Mouse (Mus musculus) forebrain, embryonic 16.5 days (tissue): Measurements from ENCODE around the gene Spag16. TPM values are rescaled to one million over a fixed set of nuclear protein-coding genes. Genes with fewer than 3 reads are reported as not detected.
A peak's percentile ranks its signal among the peaks of the same experiment; 100 is the strongest.

Experiments used
- ATAC-seq: fragments of 200-750 bp; cut with Nextera tagmentation; 2 replicates; pipeline ENCODE4 v1.8.0; 2017; ENCODE audit warnings: mild to moderate bottlenecking, moderate library complexity
- H3K27ac ChIP-seq: fragments of 300-500 bp; sonication (generic); 2 replicates; pipeline ENCODE4 v1.5.1; 2014; ENCODE audit warnings: low read length, control low read depth
- H3K27me3 ChIP-seq: fragments of 300-500 bp; sonication (generic); replicated peaks from 2 replicates; pipeline ENCODE4 v1.6.1; 2014; ENCODE audit warnings: low read length; ENCODE audit not compliant: control insufficient read depth, insufficient read depth
- H3K36me3 ChIP-seq: fragments of 300-500 bp; sonication (generic); 2 replicates; pipeline ENCODE4 v1.6.1; 2014; ENCODE audit not compliant: control insufficient read depth, insufficient read depth
- H3K4me1 ChIP-seq: fragments of 300-500 bp; sonication (generic); replicated peaks from 2 replicates; pipeline ENCODE4 v1.6.1; 2014; ENCODE audit warnings: low read length; ENCODE audit not compliant: control insufficient read depth, insufficient read depth
- H3K4me2 ChIP-seq: fragments of 300-500 bp; sonication (generic); 2 replicates; pipeline ENCODE4 v1.6.1; 2014; ENCODE audit warnings: mild to moderate bottlenecking, low read length, control low read depth
- H3K4me3 ChIP-seq: fragments of 300-500 bp; sonication (generic); replicated peaks from 2 replicates; pipeline ENCODE4 v1.5.1; 2014; ENCODE audit warnings: mild to moderate bottlenecking, low read length, control low read depth
- H3K9ac ChIP-seq: fragments of 300-500 bp; sonication (generic); replicated peaks from 2 replicates; pipeline ENCODE4 v1.6.1; 2014; ENCODE audit warnings: low read depth, low read length, control low read depth
- H3K9me3 ChIP-seq: fragments of 300-500 bp; sonication (generic); 2 replicates; pipeline ENCODE4 v1.6.1; 2016; ENCODE audit warnings: low read length; ENCODE audit not compliant: control insufficient read depth
- whole genome bisulfite sequencing: fragments of 180-500 bp; shearing (Covaris S2); extraction: QIAGEN DNeasy Blood & Tissue Kit; methylation state at CpG from one replicate; pipeline ENCODE4 v1.1.7; 2014; 5-methylcytosine and 5-hydroxymethylcytosine counted together
- polyA plus RNA-seq: library from polyadenylated mRNA; unstranded; fragments of >200 nt; fragmentation: Nextera tagmentation; extraction: Ambion mirVana; gene quantifications from 2 replicates; pipeline ENCODE4 v1.2.1, GENCODE M21; 2015

The Spag16 gene
- polyA plus RNA-seq, 1 experiment from 2014 or later = 1.2 TPM

GRCm38 (mm10) chr1:70527134-70527533 is 700.4 kb downstream of the Spag16 start:
- ATAC-seq = peak; percentile 91
- WGBS = 10% methylated on average over 2 of the region's 2 CpGs
- Histone ChIP-seq H3K36me3 (no peaks in the 10 kb centered on the region), H3K27ac (no peak overlapping the region), H3K4me2 (no peak overlapping the region), H3K9ac (no peak overlapping the region), H3K4me3 (no peak overlapping the region), H3K9me3 (peaks cover 5% of the 10 kb centered on the region), H3K4me1 (0 out of 2 replicates have a peak, but pooled peaks cover 3% of the 10 kb centered on the region), H3K27me3 (no peaks in the 10 kb centered on the region)

- Histone ChIP-seq H3K4me2 (no peak overlapping the region), H3K4me1 (0 out of 2 replicates have a peak, but pooled peaks cover 3% of the 10 kb centered on the region), H3K27ac (no peak overlapping the region), H3K4me3 (no peak overlapping the region), H3K9me3 (no peaks in the 10 kb centered on the region), H3K9ac (no peak overlapping the region), H3K27me3 (no peaks in the 10 kb centered on the region), H3K36me3 (no peaks in the 10 kb centered on the region)
- no peak for ATAC-seq
- WGBS = 80% methylated on average over 2 of the region's 2 CpGs
Observed at GRCm38 (mm10) chr1:70529771-70530170, 703.0 kb downstream of the Spag16 start.

DNA sequence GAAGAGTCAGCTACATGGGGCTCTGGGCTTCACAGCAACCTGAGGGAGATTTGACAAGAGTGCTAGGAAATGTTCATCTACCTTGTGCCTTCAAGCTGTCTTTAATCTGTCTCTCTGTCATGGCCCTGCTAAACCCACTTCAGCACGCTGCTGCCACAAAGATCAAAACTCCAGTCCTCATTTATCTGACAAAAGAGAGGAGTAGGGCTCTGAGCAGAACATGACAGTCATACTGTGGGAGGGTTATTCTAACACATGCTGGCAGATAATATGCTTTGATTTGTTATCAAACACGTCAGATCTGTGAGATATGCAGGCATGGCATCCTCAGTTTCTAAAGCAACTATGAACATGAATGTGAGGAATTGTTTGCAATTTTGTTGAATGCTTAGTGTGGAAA is 725.1 kb downstream of the Spag16 start:
- no peak overlapping the region for H3K4me3 ChIP-seq
- H3K9me3 ChIP-seq = no peaks in the 10 kb centered on the region
- no peak overlapping the region for H3K9ac ChIP-seq
- no peak overlapping the region for H3K27ac ChIP-seq
- no peak overlapping the region for H3K4me2 ChIP-seq
- H3K4me1 ChIP-seq = no peaks in the 10 kb centered on the region
- H3K27me3 ChIP-seq = no peaks in the 10 kb centered on the region
- ATAC-seq = no peak
- WGBS = 64% methylated on average over 2 of the region's 2 CpGs
- no peaks in the 10 kb centered on the region for H3K36me3 ChIP-seq

- H3K4me3 ChIP-seq = no peak overlapping the region
- H3K4me2 ChIP-seq = no peak overlapping the region
- H3K27ac ChIP-seq = no peak overlapping the region
- H3K9me3 ChIP-seq = no peaks in the 10 kb centered on the region
- no peaks in the 10 kb centered on the region for H3K4me1 ChIP-seq
- H3K27me3 ChIP-seq = no peaks in the 10 kb centered on the region
- H3K36me3 ChIP-seq = no peaks in the 10 kb centered on the region
- WGBS = 90% methylated on average over 3 of the region's 3 CpGs
- no peak overlapping the region for H3K9ac ChIP-seq
- no peak for ATAC-seq
Observed at GRCm38 (mm10) chr1:70621805-70622204, 795.0 kb downstream of the Spag16 start.

GRCm38 (mm10) chr1:70624803-70625460 is 798.2 kb downstream of the Spag16 start:
- no peak overlapping the region for H3K4me3 ChIP-seq
- 5% methylated on average over 5 of the region's 5 CpGs for WGBS
- ATAC-seq = no peak

GRCm38 (mm10) chr1:70652719-70653118 is 825.9 kb downstream of the Spag16 start:
- no peaks in the 10 kb centered on the region for H3K27me3 ChIP-seq
- 93% methylated on average over 4 of the region's 4 CpGs for WGBS
- H3K27ac ChIP-seq = no peak overlapping the region
- H3K4me1 ChIP-seq = no peaks in the 10 kb centered on the region
- no peak for ATAC-seq
- H3K4me3 ChIP-seq = no peak overlapping the region
- no peaks in the 10 kb centered on the region for H3K9me3 ChIP-seq
- no peak overlapping the region for H3K4me2 ChIP-seq
- H3K36me3 ChIP-seq = no peaks in the 10 kb centered on the region
- H3K9ac ChIP-seq = no peak overlapping the region

More at GRCm38 (mm10) chr1:70624803-70625460, 798.2 kb downstream of the Spag16 start:
- Histone ChIP-seq H3K36me3 (no peaks in the 10 kb centered on the region), H3K27ac (no peak overlapping the region), H3K9me3 (no peaks in the 10 kb centered on the region), H3K4me1 (no peaks in the 10 kb centered on the region), H3K9ac (no peak overlapping the region), H3K27me3 (no peaks in the 10 kb centered on the region), H3K4me2 (no peak overlapping the region)

DNA sequence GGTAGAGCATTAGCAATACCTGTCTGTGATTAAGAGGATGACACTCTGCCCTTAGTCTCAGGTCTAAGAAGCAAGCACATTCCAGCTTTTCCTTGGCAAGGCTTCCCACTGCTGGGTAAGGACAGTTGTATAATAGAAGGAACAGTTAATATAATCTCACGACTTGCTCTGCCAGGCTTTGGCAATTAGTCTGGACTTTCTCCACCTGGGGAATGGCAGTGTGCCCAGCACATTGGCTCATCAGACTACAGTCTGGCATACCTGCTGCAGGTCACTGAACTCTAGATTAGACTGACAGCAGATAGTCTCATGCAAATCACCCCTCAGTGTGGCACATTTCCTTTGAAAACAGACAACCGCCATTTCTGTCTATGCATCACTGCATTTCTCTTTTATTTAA is 865.8 kb downstream of the Spag16 start:
- ATAC-seq = no peak
- Histone ChIP-seq H3K4me2 (no peak overlapping the region), H3K4me3 (no peak overlapping the region), H3K36me3 (no peaks in the 10 kb centered on the region), H3K9ac (no peak overlapping the region), H3K4me1 (no peaks in the 10 kb centered on the region), H3K27me3 (no peaks in the 10 kb centered on the region), H3K27ac (no peak overlapping the region), H3K9me3 (no peaks in the 10 kb centered on the region)
- 58% methylated on average over 2 of the region's 2 CpGs for WGBS

- H3K4me3 ChIP-seq = no peak overlapping the region
- H3K27me3 ChIP-seq = no peaks in the 10 kb centered on the region
- WGBS = 87% methylated on average over 5 of the region's 5 CpGs
- no peak for ATAC-seq
- H3K4me1 ChIP-seq = no peaks in the 10 kb centered on the region
- no peaks in the 10 kb centered on the region for H3K36me3 ChIP-seq
- H3K9me3 ChIP-seq = no peaks in the 10 kb centered on the region
- H3K9ac ChIP-seq = no peak overlapping the region
- H3K27ac ChIP-seq = no peak overlapping the region
- no peak overlapping the region for H3K4me2 ChIP-seq
Observed at GRCm38 (mm10) chr1:70700270-70700669, 873.5 kb downstream of the Spag16 start.

DNA sequence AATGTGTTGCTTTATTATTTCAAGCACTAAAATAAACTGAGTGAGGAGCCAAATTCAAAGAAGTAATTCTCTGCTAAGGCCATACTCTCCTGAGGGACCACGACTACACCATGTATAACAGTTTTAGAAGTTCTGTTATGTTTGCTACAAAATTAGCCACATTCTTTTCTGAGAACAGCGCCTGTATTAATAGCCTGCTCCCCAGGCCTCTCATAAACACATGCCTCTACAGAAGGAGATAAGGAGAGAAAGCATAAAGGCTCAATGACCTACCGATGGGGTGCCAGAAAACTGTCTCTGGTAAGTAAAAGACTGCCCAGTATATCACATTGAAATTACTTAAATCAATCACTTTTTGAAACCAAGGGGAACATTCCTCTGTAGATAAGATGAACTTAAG is 877.2 kb downstream of the Spag16 start:
- 75% methylated on average over 3 of the region's 3 CpGs for WGBS
- no peak for ATAC-seq
- H3K27ac ChIP-seq = no peak overlapping the region

DNA sequence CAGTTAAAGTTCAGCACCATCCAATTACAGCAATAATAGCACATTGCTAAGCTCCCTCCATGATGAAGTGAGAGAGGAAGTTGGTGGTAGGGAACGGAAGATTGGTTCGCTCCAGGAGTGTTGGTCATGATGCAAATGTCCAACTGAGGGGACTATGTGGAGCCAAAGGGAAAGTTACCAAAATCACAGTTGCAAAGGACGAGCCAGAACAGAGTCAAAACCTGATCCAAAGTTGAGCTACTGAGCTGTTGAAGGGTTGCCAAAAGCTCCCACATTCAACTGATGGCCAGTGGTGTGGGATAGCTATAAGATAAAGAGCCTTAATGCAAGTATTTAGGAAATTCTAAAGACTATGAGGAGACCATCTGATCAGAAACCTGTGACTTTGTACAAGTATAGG is 879.1 kb downstream of the Spag16 start:
- Histone ChIP-seq H3K9ac (no peak overlapping the region), H3K4me1 (no peaks in the 10 kb centered on the region), H3K27ac (no peak overlapping the region), H3K27me3 (no peaks in the 10 kb centered on the region), H3K9me3 (no peaks in the 10 kb centered on the region), H3K4me2 (no peak overlapping the region), H3K4me3 (no peak overlapping the region), H3K36me3 (no peaks in the 10 kb centered on the region)
- no peak for ATAC-seq
- 75% methylated on average over 3 of the region's 3 CpGs for WGBS

More for the DNA sequence above, 877.2 kb downstream of the Spag16 start:
- no peaks in the 10 kb centered on the region for H3K27me3 ChIP-seq
- H3K9me3 ChIP-seq = no peaks in the 10 kb centered on the region
- H3K4me1 ChIP-seq = no peaks in the 10 kb centered on the region
- no peaks in the 10 kb centered on the region for H3K36me3 ChIP-seq
- no peak overlapping the region for H3K4me2 ChIP-seq
- H3K9ac ChIP-seq = no peak overlapping the region
- no peak overlapping the region for H3K4me3 ChIP-seq
